Comparison of ENCODE assay signal across 9 mouse cellular contexts in the genomic region with DNA sequence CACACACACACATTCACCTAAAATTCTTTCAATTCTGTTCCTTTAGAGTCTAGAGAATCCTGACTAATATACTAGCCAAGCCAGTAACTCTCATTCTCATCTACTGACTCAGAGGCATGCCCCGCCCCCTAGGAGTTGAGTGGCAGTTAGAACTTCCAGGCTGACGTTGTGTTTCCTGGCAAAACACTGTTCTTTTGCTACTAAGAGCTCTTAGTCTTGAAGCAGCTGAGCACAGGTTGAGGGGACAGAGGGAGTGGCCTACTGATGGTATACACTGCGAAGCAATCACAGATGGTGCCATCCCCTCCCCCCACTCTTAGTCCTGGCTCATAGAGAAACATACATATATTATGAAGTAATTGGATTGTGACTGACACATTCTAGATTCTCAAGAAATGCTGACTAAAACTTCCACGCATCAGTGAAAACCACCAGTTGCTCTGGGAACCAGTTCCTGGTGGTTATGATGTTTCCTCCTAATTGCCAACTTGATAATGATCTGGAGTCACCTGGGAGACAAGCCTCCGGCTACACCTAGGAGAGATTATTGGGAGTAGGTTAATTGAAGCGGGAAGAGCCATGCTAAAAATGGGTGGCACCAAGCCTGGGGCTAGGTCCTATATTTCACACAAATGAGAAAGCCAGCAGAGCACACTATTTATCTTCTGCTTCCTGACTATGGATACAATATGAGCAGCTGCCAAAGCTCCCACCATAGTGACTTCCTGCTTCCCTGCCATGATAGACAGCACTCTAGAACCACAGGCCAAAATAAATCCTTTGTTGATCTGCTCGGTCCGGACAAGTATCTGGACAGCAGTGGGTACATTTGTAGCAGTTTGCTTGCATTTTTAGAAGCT.
A peak's percentile ranks its signal among the peaks of the same experiment; 100 is the strongest.
DNase-seq lines count a peak whose midpoint lies in the region; ATAC-seq and TF ChIP-seq lines count a peak whose summit lies in the region.
"Had no signal": no experiment of that assay in that cellular context is flagged by ENCODE, and none has a peak within 500 bp of the region (broad histone marks: within the 10 kb centered on the region; RNA-seq: fewer than 3 reads in every experiment).

No protein-coding gene starts in this region.

- H3K9ac ChIP-seq in intestine, embryonic 16.5 days (ENCODE audit: low read depth, low read length): no peak overlapping the region
- H3K9ac ChIP-seq in stomach, postnatal 0 days (ENCODE audit: low read length): no peak overlapping the region

- ATAC-seq in intestine, embryonic 16.5 days: peak; percentile 18; the same call in 1 of the 2 replicates
- ATAC-seq in stomach, postnatal 0 days (ENCODE audit: low FRiP score, low TSS enrichment): peak; percentile 32; the same call in 1 of the 2 replicates
- ATAC-seq in erythroid progenitor cell, adult 5-6 weeks (replicated peaks; ENCODE audit: low FRiP score, poor library complexity, severe bottlenecking): no peak

- no peaks in the 10 kb centered on the region for H3K27me3 ChIP-seq in kidney, adult 2 months (replicated peaks; ENCODE audit: control insufficient read depth, insufficient read depth, low read length)
- H3K27me3 ChIP-seq in intestine, embryonic 16.5 days (replicated peaks; ENCODE audit: control insufficient read depth, insufficient read depth, low read length): no peaks in the 10 kb centered on the region
- no peaks in the 10 kb centered on the region for H3K27me3 ChIP-seq in stomach, postnatal 0 days (ENCODE audit: control insufficient read depth, insufficient read depth, low read length)

- WGBS in kidney, adult 2 months: 58% methylated on average over 8 of the region's 8 CpGs
- WGBS in intestine, embryonic 16.5 days: 71% methylated on average over 8 of the region's 8 CpGs
- WGBS in stomach, postnatal 0 days: 66% methylated on average over 8 of the region's 8 CpGs

- H3K9me3 ChIP-seq in intestine, embryonic 16.5 days (ENCODE audit: control insufficient read depth, low read length): no peaks in the 10 kb centered on the region
- no peaks in the 10 kb centered on the region for H3K9me3 ChIP-seq in stomach, postnatal 0 days (ENCODE audit: control insufficient read depth, low read length)

- H3K4me3 ChIP-seq in kidney, adult 2 months (ENCODE audit: insufficient read depth, low read depth, low read length): no peak overlapping the region
- no peak overlapping the region for H3K4me3 ChIP-seq in intestine, embryonic 16.5 days (ENCODE audit: low read length)
- H3K4me3 ChIP-seq in stomach, postnatal 0 days (ENCODE audit: low read depth, low read length): no peak overlapping the region
- H3K4me3 ChIP-seq: heart, adult 2 months had no signal

- no peak for TF ChIP-seq POLR2A in kidney, adult 2 months (IDR thresholded peaks at IDR 0.05; ENCODE audit: low read depth, low read length)

- H3K4me2 ChIP-seq in intestine, embryonic 16.5 days (ENCODE audit: low read depth, low read length): no peak overlapping the region
- H3K4me2 ChIP-seq in stomach, postnatal 0 days (replicated peaks; ENCODE audit: low read depth): no peak overlapping the region

- no peak for TF ChIP-seq CTCF in kidney, adult 2 months (conservative IDR thresholded peaks at IDR 0.05; ENCODE audit: insufficient read depth, insufficient read length, low read depth, low read length)
- TF ChIP-seq CTCF in stomach, postnatal 0 days (IDR thresholded peaks at IDR 0.05; ENCODE audit: low read depth): no peak

- no peak overlapping the region for H3K27ac ChIP-seq in kidney, adult 2 months (ENCODE audit: insufficient read depth, low read depth, low read length)
- H3K27ac ChIP-seq in intestine, embryonic 16.5 days (ENCODE audit: low read length): no peak overlapping the region
- no peak overlapping the region for H3K27ac ChIP-seq in stomach, postnatal 0 days (replicated peaks)
- H3K27ac ChIP-seq: heart, adult 2 months had no signal

- H3K36me3 ChIP-seq in kidney, adult 2 months (ENCODE audit: control insufficient read depth, insufficient read depth, low read length): no peaks in the 10 kb centered on the region
- no peaks in the 10 kb centered on the region for H3K36me3 ChIP-seq in intestine, embryonic 16.5 days (ENCODE audit: control insufficient read depth, insufficient read depth, low read length)
- no peaks in the 10 kb centered on the region for H3K36me3 ChIP-seq in stomach, postnatal 0 days (ENCODE audit: control insufficient read depth, insufficient read depth, low read length)

- no peak for TF ChIP-seq EP300 in stomach, postnatal 0 days (optimal IDR thresholded peaks at IDR 0.05)

- H3K4me1 ChIP-seq in kidney, adult 2 months (ENCODE audit: control insufficient read depth, insufficient read depth, low read length): no peaks in the 10 kb centered on the region
- H3K4me1 ChIP-seq in intestine, embryonic 16.5 days (ENCODE audit: control insufficient read depth, insufficient read depth, low read length): peaks cover 2% of the 10 kb centered on the region; the same call in 1 of the 2 replicates
- no peaks in the 10 kb centered on the region for H3K4me1 ChIP-seq in stomach, postnatal 0 days (replicated peaks; ENCODE audit: control insufficient read depth, insufficient read depth)

- peak; percentile 24 for DNase-seq in kidney, adult 2 months
- DNase-seq in kidney, adult 8-10 months: no peak
- DNase-seq in adrenal gland, adult 2 months: peak; percentile 85
- peak; percentile 43 for DNase-seq in stomach, postnatal 0 days (ENCODE audit: low spot score)
- DNase-seq in layer of hippocampus, postnatal 36 days: no peak
- DNase-seq in testis, postnatal 14 days (ENCODE audit: low spot score): no peak

Comparison
In these comparisons a context has a peak if more than half of its experiments do, and no peak if none do; other contexts are left out.
1. DNase-seq: peak in kidney, adult 2 months (single experiment), adrenal gland, adult 2 months (single experiment) and stomach, postnatal 0 days (single experiment); none in kidney, adult 8-10 months (0 of 2), layer of hippocampus, postnatal 36 days (0 of 2) and testis, postnatal 14 days (single experiment).